Mouse (Mus musculus): ENCODE results near the gene Def6. TPM values are rescaled to one million over a fixed set of nuclear protein-coding genes. Genes with fewer than 3 reads are reported as not detected.

Gene Def6
- polyA plus RNA-seq (2012; rRNA removed; ENCODE audit: low replicate concordance), result 6.2 and 10.1 TPM in 2 replicates

DNA sequence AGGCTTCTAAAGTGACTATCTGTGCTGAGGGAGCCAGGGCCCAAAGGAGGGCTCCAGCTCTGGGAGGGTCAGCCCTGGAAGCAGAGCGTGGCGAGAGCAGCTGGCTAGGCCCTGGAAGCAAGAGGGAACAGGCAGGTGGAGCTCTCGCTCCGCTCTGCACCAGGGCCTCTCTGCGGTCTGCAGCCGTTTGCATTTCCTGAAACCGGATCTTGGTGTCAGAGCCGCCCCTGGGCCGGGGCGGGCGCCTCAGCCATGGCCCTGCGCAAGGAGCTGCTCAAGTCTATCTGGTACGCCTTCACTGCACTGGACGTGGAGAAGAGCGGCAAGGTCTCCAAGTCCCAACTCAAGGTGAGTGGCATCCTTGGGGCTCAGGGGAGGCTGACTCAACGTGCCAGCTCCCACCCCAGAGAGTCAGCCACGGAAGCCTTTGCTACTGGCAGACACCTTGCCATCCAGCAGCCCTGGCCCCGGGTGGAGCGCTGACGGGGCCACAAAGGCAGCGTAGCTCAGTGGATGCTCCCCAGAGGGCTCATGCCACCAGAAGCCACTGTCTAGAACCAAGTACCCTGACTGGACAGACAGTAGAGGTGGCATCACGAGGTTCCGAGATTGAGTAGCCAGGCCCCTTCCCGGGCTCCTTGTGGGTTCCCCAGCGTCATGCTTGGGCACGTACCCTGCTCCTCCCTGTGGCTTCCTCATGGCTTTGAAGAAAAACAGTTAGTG, at the start of gene Def6:
TSS of gene Def6 (plus strand) at position 188 of the 723 bp plus-strand sequence.

DNA sequence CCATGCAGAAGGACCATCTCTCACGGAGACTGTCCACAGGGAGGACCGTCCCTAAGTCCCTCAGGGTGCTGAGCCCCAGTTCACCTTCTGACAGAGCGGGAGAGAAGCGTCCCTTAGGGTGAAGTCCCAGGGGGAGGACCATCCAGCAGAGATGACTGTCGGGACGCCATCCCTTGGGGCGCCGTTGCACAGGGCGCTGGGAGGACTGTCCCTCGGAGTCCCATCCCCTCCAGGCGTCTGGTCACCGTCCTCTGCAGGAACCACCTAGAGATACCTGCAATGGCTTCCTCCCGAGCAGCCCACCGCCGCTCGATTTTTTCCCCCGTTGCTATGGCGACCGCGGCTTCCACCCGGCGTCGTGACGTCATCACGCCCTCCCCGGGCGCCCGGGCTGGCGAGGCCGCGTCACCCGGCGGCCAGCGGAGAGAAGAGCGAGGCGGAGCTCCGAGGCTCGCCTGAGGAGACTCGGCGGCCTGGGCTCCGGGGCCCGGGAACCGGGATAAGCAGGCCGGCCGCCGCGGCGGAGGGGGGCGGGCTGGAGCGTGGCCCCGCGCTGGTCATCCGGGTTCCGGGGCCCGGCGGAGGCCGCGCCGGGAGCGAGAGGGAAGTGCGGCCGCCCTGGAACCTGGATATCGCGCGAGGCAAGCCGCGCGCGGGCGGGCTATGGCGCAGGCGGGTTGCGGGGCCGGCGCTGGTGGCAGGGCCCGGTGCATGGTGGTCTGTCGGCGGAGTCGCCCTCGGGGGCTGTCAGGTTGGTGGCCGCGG, 30.6 kb upstream of the Def6 start, which contains the start of gene Zfp523:
TSS of gene Zfp523 (plus strand) at position 355 of the 765 bp plus-strand sequence.

GRCm38 (mm10) chr17:28232475-28233060, 25.0 kb downstream of the Def6 start, which contains the start of gene Ppard:
Ppard (plus strand) TSS chr17:28232700.

Other genes with a start within 250 kb of the Def6 start
- 0.27 and 3.8 TPM in 2 replicates for gene Tcp11, start 127.1 kb upstream of the Def6 start, polyA plus RNA-seq (2012; rRNA removed; ENCODE audit: low replicate concordance)
- gene Scube3, start 65.6 kb upstream of the Def6 start, polyA plus RNA-seq (2012; rRNA removed; ENCODE audit: low replicate concordance), result 0.80 and 1.3 TPM in 2 replicates
- 46.5 and 79.3 TPM in 2 replicates for gene Zfp523, start 30.6 kb upstream of the Def6 start, polyA plus RNA-seq (2012; rRNA removed; ENCODE audit: low replicate concordance)
- gene Ppard, start 24.9 kb downstream of the Def6 start, polyA plus RNA-seq (2012; rRNA removed; ENCODE audit: low replicate concordance), result 34.5 and 43.9 TPM in 2 replicates
- 10.3 and 22.8 TPM in 2 replicates for gene Fance, start 105.7 kb downstream of the Def6 start, polyA plus RNA-seq (2012; rRNA removed; ENCODE audit: low replicate concordance)
- gene Rpl10a, start 120.7 kb downstream of the Def6 start, polyA plus RNA-seq (2012; rRNA removed; ENCODE audit: low replicate concordance), result 1,149 and 3,794 TPM in 2 replicates
- 8.7 and 47.1 TPM in 2 replicates for gene Tead3, start 143.0 kb downstream of the Def6 start, polyA plus RNA-seq (2012; rRNA removed; ENCODE audit: low replicate concordance)
- 1.4 and 4.7 TPM in 2 replicates for gene Tulp1, start 157.4 kb downstream of the Def6 start, polyA plus RNA-seq (2012; rRNA removed; ENCODE audit: low replicate concordance)

All from subcutaneous adipose tissue, adult 2 months (tissue).